Mouse (Mus musculus): ENCODE data around the gene Wwox. TPM values are rescaled to one million over a fixed set of nuclear protein-coding genes. Genes with fewer than 3 reads are reported as not detected.
A peak's percentile ranks its signal among the peaks of the same experiment; 100 is the strongest.

Wwox gene
- polyA plus RNA-seq, 1 experiment from 2014 or later: 13.8 TPM

DNA sequence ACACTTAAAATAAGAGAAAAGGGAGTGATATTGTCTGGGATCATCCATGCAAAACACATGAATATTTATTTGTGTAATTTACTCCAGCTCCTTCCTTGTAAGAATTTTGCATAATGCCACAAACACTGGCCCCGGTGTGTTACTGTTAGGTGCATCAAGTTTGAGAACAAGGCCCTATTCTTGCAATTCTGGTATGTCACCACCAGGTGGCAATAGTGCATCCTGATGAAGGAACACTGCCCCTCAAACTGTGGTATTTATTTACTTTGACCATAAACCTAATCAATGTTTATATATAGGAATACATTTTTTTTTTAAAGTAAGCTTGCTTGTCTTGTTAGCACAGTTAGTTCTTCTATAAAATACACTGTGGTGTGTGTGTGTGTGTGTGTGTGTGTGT lies 493.8 kb downstream of the Wwox start:
- H3K4me1 ChIP-seq (replicated peaks; ENCODE audit: control insufficient read depth, insufficient read depth, low read length): peaks cover 19% of the 10 kb centered on the region
- DNase-seq (ENCODE audit: low spot score) (no peak), ATAC-seq (replicated peaks; ENCODE audit: low FRiP score) (no peak)
- no peak overlapping the region for H3K4me2 ChIP-seq (ENCODE audit: low read depth, low read length, severe bottlenecking)
- no peaks in the 10 kb centered on the region; the same call in 1 of the 2 replicates for H3K9me3 ChIP-seq (ENCODE audit: control insufficient read depth, low read length)
- H3K36me3 ChIP-seq (ENCODE audit: control insufficient read depth, insufficient read depth, low read length): no peaks in the 10 kb centered on the region
- H3K4me3 ChIP-seq (ENCODE audit: low read depth, low read length): no peak overlapping the region
- H3K27me3 ChIP-seq (ENCODE audit: control insufficient read depth, insufficient read depth, low read length): peaks cover 5% of the 10 kb centered on the region
- H3K9ac ChIP-seq (ENCODE audit: low read length): no peak overlapping the region
- WGBS: 75% methylated on average over 1 of the region's 1 CpGs
- no peak overlapping the region for H3K27ac ChIP-seq (ENCODE audit: low read depth, low read length)

DNA sequence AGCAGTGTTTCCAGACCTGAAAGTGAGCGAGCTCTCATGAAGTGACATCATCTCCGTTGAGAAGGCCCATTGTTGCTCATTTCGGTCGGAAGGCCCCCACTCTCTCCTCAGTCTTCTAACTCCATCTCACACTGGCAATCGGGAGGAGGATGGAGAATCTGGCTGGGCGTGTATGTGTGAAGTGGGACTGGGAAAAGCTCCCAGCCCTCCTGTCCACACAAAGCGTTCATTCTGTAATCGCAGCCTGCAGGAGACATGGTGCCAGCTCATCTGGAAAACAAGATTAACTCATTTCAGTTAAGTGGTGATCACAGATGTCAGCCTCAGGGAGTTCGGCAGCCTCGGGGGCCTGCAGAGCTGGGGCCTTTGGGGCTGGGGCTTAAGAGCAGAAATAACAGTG lies 497.4 kb downstream of the Wwox start:
- peak; percentile 89 for ATAC-seq (replicated peaks; ENCODE audit: low FRiP score)
- Histone ChIP-seq H3K27ac (ENCODE audit: low read depth, low read length) (no peak overlapping the region), H3K4me1 (replicated peaks; ENCODE audit: control insufficient read depth, insufficient read depth, low read length) (peaks cover 17% of the 10 kb centered on the region), H3K9ac (ENCODE audit: low read length) (no peak overlapping the region), H3K4me3 (ENCODE audit: low read depth, low read length) (no peak overlapping the region), H3K4me2 (ENCODE audit: low read depth, low read length, severe bottlenecking) (no peak overlapping the region), H3K9me3 (ENCODE audit: control insufficient read depth, low read length) (no peaks in the 10 kb centered on the region; the same call in 1 of the 2 replicates), H3K27me3 (ENCODE audit: control insufficient read depth, insufficient read depth, low read length) (peaks cover 9% of the 10 kb centered on the region), H3K36me3 (ENCODE audit: control insufficient read depth, insufficient read depth, low read length) (no peaks in the 10 kb centered on the region)
- peak; percentile 83 for DNase-seq (ENCODE audit: low spot score)
- WGBS: 3% methylated on average over 10 of the region's 10 CpGs

DNA sequence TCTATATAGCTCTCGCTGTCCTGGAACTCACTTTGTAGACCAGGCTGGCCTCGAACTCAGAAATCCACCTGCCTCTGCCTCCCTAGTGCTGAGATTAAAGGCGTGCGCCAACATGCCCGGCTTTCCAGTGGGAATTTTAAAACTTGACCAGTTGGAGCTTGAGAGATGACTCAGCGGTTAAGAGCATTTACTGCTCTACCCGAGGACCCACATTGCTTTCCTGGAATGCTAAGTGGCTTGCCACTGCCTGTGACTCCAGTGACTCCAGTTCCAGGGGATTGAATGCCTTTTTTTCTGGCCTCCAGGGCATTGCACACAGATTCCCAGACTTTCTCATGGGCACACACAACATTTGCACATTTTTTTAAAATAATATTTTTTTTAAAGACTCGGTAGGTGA lies 499.9 kb downstream of the Wwox start:
- H3K4me1 ChIP-seq (replicated peaks; ENCODE audit: control insufficient read depth, insufficient read depth, low read length): peaks cover 14% of the 10 kb centered on the region
- H3K9me3 ChIP-seq (ENCODE audit: control insufficient read depth, low read length): no peaks in the 10 kb centered on the region
- H3K4me2 ChIP-seq (ENCODE audit: low read depth, low read length, severe bottlenecking): no peak overlapping the region
- DNase-seq (ENCODE audit: low spot score) (no peak), ATAC-seq (replicated peaks; ENCODE audit: low FRiP score) (no peak)
- H3K36me3 ChIP-seq (ENCODE audit: control insufficient read depth, insufficient read depth, low read length): no peaks in the 10 kb centered on the region
- no peak overlapping the region for H3K27ac ChIP-seq (ENCODE audit: low read depth, low read length)
- no peak overlapping the region for H3K9ac ChIP-seq (ENCODE audit: low read length)
- H3K4me3 ChIP-seq (ENCODE audit: low read depth, low read length): no peak overlapping the region
- WGBS: 88% methylated on average over 8 of the region's 8 CpGs
- peaks cover 9% of the 10 kb centered on the region for H3K27me3 ChIP-seq (ENCODE audit: control insufficient read depth, insufficient read depth, low read length)

DNA sequence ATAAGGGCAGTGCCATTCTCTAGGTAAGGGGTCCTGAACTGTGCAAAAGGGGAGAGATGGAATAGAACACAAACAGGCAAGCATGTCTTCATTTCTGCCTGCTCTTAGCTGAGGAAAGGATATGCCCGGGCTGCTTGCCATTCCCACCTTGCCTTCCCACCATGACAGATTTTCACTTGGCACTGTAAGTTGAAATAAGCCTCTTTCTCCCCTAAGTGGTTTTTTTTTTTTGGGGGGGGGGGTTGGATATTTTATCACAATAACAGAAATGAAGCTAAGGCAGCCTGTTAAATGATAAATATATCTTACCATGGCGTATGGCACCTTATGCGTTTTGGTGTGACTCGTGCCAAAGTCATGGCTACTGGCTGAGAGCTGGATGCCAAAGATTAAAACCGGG lies 501.6 kb downstream of the Wwox start:
- peaks cover 14% of the 10 kb centered on the region for H3K4me1 ChIP-seq (replicated peaks; ENCODE audit: control insufficient read depth, insufficient read depth, low read length)
- no peak overlapping the region for H3K9ac ChIP-seq (ENCODE audit: low read length)
- WGBS: 96% methylated on average over 5 of the region's 5 CpGs

DNA sequence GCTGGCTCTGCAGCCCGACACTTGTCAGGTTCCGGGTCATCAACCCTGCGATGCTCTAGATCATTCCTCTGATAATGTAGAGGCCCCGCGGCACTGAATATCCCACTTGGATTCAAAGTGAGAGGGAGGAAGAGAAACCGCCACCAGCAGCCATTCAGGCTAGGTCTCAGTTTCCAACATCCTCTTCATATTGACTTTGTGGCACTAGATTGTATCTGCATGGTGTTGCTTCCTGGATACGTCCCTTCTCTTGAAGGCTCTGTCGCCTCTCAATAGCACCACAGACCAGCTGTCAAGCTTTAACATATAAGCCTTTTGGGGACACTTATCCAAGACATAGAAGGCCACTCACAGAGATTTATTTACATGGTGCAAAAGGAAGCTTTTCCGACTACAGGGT lies 502.2 kb downstream of the Wwox start:
- Histone ChIP-seq H3K9ac (ENCODE audit: low read length) (no peak overlapping the region), H3K4me3 (ENCODE audit: low read depth, low read length) (no peak overlapping the region), H3K4me2 (ENCODE audit: low read depth, low read length, severe bottlenecking) (no peak overlapping the region), H3K36me3 (ENCODE audit: control insufficient read depth, insufficient read depth, low read length) (no peaks in the 10 kb centered on the region), H3K27me3 (ENCODE audit: control insufficient read depth, insufficient read depth, low read length) (peaks cover 4% of the 10 kb centered on the region; the same call in 1 of the 2 replicates), H3K9me3 (ENCODE audit: control insufficient read depth, low read length) (no peaks in the 10 kb centered on the region), H3K27ac (ENCODE audit: low read depth, low read length) (no peak overlapping the region), H3K4me1 (replicated peaks; ENCODE audit: control insufficient read depth, insufficient read depth, low read length) (peaks cover 11% of the 10 kb centered on the region)
- DNase-seq (ENCODE audit: low spot score) (no peak), ATAC-seq (replicated peaks; ENCODE audit: low FRiP score) (no peak)
- WGBS: 92% methylated on average over 9 of the region's 9 CpGs

More for the DNA sequence above, 501.6 kb downstream of the Wwox start:
- H3K4me3 ChIP-seq (ENCODE audit: low read depth, low read length): no peak overlapping the region
- H3K4me2 ChIP-seq (ENCODE audit: low read depth, low read length, severe bottlenecking): no peak overlapping the region
- peaks cover 4% of the 10 kb centered on the region; the same call in 1 of the 2 replicates for H3K27me3 ChIP-seq (ENCODE audit: control insufficient read depth, insufficient read depth, low read length)
- H3K27ac ChIP-seq (ENCODE audit: low read depth, low read length): no peak overlapping the region
- no peaks in the 10 kb centered on the region for H3K9me3 ChIP-seq (ENCODE audit: control insufficient read depth, low read length)
- no peaks in the 10 kb centered on the region for H3K36me3 ChIP-seq (ENCODE audit: control insufficient read depth, insufficient read depth, low read length)
- ATAC-seq (replicated peaks; ENCODE audit: low FRiP score) (no peak), DNase-seq (ENCODE audit: low spot score) (no peak)

DNA sequence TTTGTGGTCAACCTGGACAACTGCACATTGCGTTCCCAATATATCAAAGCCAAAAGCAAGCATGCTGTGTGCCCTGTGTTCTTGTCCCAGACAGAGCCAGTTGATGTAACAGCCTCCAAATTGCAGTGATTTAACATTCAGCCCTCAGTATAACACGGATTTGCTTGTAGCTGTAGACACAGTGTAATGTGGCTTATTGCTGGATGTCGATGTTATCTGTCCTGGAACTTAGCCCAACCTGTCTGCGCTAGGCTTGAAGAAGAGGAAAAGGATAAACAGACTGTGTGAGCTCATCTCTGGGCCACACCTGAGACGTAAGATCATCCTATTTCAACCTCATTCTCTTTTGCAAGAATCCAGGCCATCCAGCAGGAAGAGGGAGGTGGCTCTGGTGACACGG lies 508.5 kb downstream of the Wwox start:
- Histone ChIP-seq H3K4me3 (ENCODE audit: low read depth, low read length) (no peak overlapping the region), H3K4me2 (ENCODE audit: low read depth, low read length, severe bottlenecking) (no peak overlapping the region), H3K27ac (ENCODE audit: low read depth, low read length) (no peak overlapping the region), H3K9me3 (ENCODE audit: control insufficient read depth, low read length) (no peaks in the 10 kb centered on the region), H3K27me3 (ENCODE audit: control insufficient read depth, insufficient read depth, low read length) (no peaks in the 10 kb centered on the region), H3K36me3 (ENCODE audit: control insufficient read depth, insufficient read depth, low read length) (no peaks in the 10 kb centered on the region), H3K4me1 (replicated peaks; ENCODE audit: control insufficient read depth, insufficient read depth, low read length) (no peaks in the 10 kb centered on the region), H3K9ac (ENCODE audit: low read length) (no peak overlapping the region)
- DNase-seq (ENCODE audit: low spot score): no peak
- ATAC-seq (replicated peaks; ENCODE audit: low FRiP score): no peak
- 79% methylated on average over 6 of the region's 6 CpGs for WGBS

DNA sequence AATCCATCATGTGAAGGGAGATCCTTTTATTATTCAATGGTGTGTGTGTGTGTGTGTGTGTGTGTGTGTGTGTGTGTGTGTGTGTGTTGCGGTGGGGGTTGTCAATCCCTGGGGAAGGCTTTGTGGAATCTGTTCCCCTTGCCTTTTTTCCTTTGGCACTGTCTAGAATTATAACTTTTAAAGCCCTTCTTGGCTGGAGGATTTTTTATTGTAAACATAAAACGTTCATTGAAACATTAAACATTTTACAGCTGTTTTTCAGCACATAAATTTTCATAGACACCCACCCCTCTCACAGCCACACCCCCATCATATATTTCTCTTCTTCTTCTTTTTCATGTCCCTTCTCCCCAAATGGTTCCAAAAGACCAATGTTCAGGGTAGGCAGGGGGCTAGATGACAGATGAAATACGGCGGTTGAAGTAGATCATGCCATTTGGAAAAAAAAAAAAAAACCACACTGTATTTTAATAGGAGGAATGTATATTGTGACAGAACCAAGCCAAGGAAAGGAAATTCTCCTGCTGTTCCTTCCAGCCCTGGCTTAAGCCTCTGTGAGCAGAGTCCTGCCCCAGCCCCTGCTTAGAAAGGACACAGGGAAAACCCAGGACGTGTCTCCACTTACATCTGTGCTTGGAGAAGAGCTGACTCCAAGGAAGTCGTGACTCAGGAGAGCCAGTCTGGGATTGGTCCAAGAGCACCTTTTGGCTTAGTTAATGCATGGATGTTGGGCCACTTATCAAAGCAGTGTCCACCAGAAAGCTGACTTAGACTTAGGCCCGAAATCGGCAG lies 517.1 kb downstream of the Wwox start:
- H3K9ac ChIP-seq (ENCODE audit: low read length): no peak overlapping the region
- no peak overlapping the region for H3K27ac ChIP-seq (ENCODE audit: low read depth, low read length)
- no peak for ATAC-seq (replicated peaks; ENCODE audit: low FRiP score)
- no peak overlapping the region for H3K4me3 ChIP-seq (ENCODE audit: low read depth, low read length)
- 88% methylated on average over 8 of the region's 8 CpGs for WGBS
- no peaks in the 10 kb centered on the region for H3K4me1 ChIP-seq (replicated peaks; ENCODE audit: control insufficient read depth, insufficient read depth, low read length)
- H3K36me3 ChIP-seq (ENCODE audit: control insufficient read depth, insufficient read depth, low read length): no peaks in the 10 kb centered on the region
- no peak overlapping the region for H3K4me2 ChIP-seq (ENCODE audit: low read depth, low read length, severe bottlenecking)
- H3K27me3 ChIP-seq (ENCODE audit: control insufficient read depth, insufficient read depth, low read length): no peaks in the 10 kb centered on the region
- DNase-seq (ENCODE audit: low spot score): no peak
- no peaks in the 10 kb centered on the region for H3K9me3 ChIP-seq (ENCODE audit: control insufficient read depth, low read length)

DNA sequence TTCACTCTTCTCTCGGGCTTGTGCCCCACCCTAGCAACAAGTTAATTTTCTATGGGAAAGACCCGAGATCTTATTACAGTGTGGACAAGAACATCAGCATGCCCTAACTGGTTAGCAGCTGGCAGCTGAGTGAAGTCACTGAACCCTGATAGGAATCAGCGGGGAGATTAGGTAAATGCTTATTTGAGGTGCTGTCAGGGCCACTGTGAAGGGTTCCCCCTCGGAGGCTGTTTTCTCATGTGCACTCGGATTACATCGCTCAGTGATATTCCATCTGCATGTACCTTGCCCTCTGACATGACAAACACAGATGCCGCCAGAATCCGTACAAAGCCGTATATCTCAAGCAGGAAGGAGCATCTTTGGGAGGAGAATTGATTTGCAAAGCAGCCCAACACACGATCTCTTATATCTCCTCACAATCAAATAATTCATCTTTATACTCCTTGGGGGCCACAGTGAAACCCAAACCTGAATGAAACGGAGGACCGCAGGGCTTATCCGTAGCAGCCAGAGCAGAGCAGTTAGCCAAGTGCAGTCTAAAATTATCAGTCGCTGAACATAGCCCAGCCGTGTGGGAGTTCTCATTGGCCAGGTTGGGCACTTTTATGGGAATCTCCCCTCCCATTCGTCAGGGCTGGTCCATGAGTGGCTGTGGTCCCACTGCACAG lies 519.1 kb downstream of the Wwox start:
- ATAC-seq (replicated peaks; ENCODE audit: low FRiP score) (no peak), DNase-seq (ENCODE audit: low spot score) (no peak)
- 84% methylated on average over 16 of the region's 16 CpGs for WGBS
- Histone ChIP-seq H3K27me3 (ENCODE audit: control insufficient read depth, insufficient read depth, low read length) (no peaks in the 10 kb centered on the region), H3K9me3 (ENCODE audit: control insufficient read depth, low read length) (no peaks in the 10 kb centered on the region), H3K4me2 (ENCODE audit: low read depth, low read length, severe bottlenecking) (no peak overlapping the region), H3K4me1 (replicated peaks; ENCODE audit: control insufficient read depth, insufficient read depth, low read length) (no peaks in the 10 kb centered on the region), H3K9ac (ENCODE audit: low read length) (no peak overlapping the region), H3K27ac (ENCODE audit: low read depth, low read length) (no peak overlapping the region), H3K36me3 (ENCODE audit: control insufficient read depth, insufficient read depth, low read length) (no peaks in the 10 kb centered on the region), H3K4me3 (ENCODE audit: low read depth, low read length) (no peak overlapping the region)
